ENCODE assay signal across 9 mouse cellular contexts in the genomic region with DNA sequence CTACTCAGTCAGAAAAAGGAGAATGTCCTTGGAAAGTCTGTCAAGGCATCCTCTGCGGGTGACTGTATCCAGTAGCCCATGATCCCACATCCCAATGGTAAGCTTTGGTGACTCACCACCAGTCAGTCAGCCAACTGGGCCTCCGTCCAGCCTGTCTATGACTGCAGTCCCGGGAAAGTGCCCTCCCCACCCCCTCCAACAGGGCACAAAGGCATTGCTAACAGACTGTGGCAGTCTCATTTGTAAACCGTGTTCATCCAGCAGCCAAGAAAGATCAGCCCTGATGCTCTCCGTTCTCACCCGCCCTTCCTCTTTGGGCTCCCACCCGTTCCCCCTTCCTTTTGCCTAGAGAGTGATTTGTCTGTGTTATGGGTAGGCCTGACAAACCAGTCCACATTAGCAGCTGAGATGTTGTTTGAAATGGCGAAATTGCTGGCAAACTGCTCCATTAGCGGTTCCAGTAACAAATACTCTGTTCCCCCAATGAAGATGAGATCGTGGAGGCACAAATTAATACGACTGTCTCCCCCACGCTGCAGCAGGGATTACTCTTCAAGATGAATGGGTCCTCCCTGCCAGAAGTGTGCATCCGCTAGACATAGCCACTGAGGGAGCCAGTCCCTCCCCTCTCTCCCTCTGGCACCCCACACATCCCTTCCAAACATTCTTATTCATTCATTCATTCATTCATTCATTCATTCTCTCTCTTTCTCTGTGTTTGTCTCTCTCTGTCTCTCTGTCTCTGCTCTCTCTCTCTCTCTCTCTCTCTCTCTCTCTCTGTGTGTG.
DNase-seq lines count a peak whose midpoint lies in the region; ATAC-seq lines count a peak whose summit lies in the region.
"Had no signal": no experiment of that assay in that cellular context is flagged by ENCODE, and none has a peak within 500 bp of the region (broad histone marks: within the 10 kb centered on the region; RNA-seq: fewer than 3 reads in every experiment).

No protein-coding gene starts in this region.

- H3K4me2 ChIP-seq in heart, embryonic 16.5 days (ENCODE audit: low read depth, low read length) = no peak overlapping the region
- H3K4me2 ChIP-seq: embryonic facial prominence, embryonic 15.5 days had no signal

- H3K27me3 ChIP-seq in heart, embryonic 16.5 days (ENCODE audit: control insufficient read depth, insufficient read depth, low read length) = no peaks in the 10 kb centered on the region
- H3K27me3 ChIP-seq: embryonic facial prominence, embryonic 15.5 days had no signal

- ATAC-seq in heart, embryonic 16.5 days (replicated peaks; ENCODE audit: extremely low read depth, insufficient read depth, low FRiP score) = peak; percentile 91
- no peak for ATAC-seq in megakaryocyte-erythroid progenitor cell, adult 5-6 weeks (replicated peaks; ENCODE audit: low FRiP score, low TSS enrichment, poor library complexity, severe bottlenecking)

- H3K36me3 ChIP-seq in heart, embryonic 16.5 days (ENCODE audit: control insufficient read depth, insufficient read depth) = no peaks in the 10 kb centered on the region

- no peaks in the 10 kb centered on the region for H3K9me3 ChIP-seq in heart, embryonic 16.5 days (replicated peaks; ENCODE audit: control insufficient read depth, low read length)
- H3K9me3 ChIP-seq: embryonic facial prominence, embryonic 15.5 days had no signal

- no peak overlapping the region for H3K27ac ChIP-seq in heart, embryonic 16.5 days (ENCODE audit: low read length)
- H3K27ac ChIP-seq: embryonic facial prominence, embryonic 15.5 days had no signal

- peak; percentile 43 for DNase-seq in kidney, adult 11 months
- DNase-seq in kidney, adult 9 months = no peak
- DNase-seq in cerebellum, postnatal 4 days (ENCODE audit: low spot score in 2 of 2) = peak; percentile 66 to 93
- DNase-seq in layer of hippocampus, adult 8-10 months (ENCODE audit: low spot score in 2 of 2) = peak; percentile 83 to 85
- DNase-seq in lung, postnatal 4 days = peak; percentile 77 to 84
- DNase-seq in testis, postnatal 14 days (ENCODE audit: low spot score) = peak; percentile 66

- 63% methylated on average over 13 of the region's 13 CpGs for WGBS in heart, embryonic 16.5 days

- peaks cover 6% of the 10 kb centered on the region; the same call in 1 of the 2 replicates for H3K4me1 ChIP-seq in heart, embryonic 16.5 days (ENCODE audit: control insufficient read depth, insufficient read depth, low read length)
- H3K4me1 ChIP-seq: embryonic facial prominence, embryonic 15.5 days had no signal

- H3K9ac ChIP-seq in heart, embryonic 16.5 days (ENCODE audit: low read length) = no peak overlapping the region
- H3K9ac ChIP-seq: embryonic facial prominence, embryonic 15.5 days had no signal

- no peak overlapping the region for H3K4me3 ChIP-seq in heart, embryonic 16.5 days (ENCODE audit: low read length)
- H3K4me3 ChIP-seq: embryonic facial prominence, embryonic 15.5 days had no signal
